Mouse (Mus musculus) ZHBTc4 (cell line): ENCODE measurements at regions not wholly inside any gene's neighbourhood (a gene's known extent, or its start where the extent isn't known, plus 50 kb on each side); places are given as distances from the start of the nearest gene placed in this dataset.

Experiments
- DNase-seq: peaks from one replicate; pipeline ENCODE4 v3.0.0-alpha.2; 2011; ENCODE audit warnings: low read depth, low spot score

DNA sequence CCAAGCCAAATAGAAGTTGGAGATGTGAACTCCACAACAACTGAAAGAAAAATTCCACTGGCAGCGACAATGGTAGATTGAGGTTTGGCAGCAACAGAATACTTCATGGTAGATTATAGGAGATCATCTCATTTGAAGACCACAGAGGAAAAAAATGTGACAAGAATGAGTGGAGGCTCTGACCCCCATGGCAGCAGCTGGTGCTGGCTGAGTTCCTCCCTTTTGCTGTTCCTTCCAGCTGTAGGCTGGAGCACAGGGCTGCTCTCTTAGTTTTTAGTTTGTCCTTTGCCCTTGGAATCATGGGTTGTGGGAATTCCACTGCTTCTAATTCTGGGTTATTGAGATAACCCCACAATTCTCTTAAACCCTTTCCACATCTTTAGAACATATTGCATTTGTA, 248.8 kb downstream of the Pros1 start:
- DNase-seq: no peak

DNA sequence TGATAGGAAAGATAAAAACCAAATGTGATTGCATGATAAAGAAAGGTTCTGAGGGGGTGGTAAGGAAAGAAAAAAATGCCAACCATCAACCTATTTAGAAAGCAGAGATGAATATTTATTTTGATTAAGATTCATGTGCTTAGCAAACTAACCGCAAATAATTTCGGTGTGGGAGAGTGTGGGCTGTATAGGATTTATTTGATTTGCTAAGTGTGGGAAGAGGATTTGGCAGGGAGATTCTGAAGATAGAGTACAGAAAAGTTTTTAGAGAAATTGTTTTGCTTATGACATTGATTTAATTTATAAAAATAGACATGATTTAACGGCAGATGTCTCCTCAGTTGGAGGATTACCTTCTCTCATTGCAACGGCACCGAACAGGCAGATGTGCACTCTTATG, 250.3 kb downstream of the Pros1 start:
- no peak for DNase-seq

DNA sequence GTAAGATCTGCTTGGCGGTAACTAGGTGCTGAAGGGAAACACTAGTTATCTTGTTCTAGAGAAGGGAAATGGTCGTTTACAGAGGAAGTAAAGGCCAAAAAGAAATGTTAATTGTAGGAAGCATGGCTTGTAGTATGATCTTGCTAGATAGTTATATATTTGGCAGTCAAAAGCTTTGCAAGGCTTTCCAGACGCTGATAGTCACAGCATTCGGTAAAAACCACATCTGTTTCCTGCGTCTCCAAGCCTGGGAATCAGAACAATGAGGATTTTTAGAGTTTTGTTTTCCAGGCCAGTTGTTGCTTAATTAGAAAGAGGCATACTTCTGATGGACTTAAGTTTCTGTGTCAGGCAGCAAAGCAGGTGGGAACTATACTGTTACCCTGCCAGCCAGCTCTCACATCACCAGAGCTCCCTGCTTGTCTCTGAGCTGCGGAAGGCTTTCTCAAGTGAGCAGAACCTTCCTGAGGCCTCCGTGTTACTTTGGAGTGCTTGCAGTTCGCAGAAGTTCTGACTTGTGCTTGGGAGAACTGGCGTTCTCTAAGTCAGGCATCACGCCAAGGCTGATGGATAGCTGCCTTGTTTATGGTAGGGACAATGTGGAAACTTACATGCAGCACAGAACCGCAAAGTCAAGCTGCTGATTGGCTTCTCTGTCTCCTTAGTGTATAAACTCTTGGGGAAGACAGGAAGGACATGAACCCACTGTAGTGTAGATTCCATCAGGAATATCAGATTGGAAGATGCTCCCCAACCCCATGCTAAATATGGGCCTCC, 251.0 kb downstream of the Pros1 start:
- DNase-seq: no peak

DNA sequence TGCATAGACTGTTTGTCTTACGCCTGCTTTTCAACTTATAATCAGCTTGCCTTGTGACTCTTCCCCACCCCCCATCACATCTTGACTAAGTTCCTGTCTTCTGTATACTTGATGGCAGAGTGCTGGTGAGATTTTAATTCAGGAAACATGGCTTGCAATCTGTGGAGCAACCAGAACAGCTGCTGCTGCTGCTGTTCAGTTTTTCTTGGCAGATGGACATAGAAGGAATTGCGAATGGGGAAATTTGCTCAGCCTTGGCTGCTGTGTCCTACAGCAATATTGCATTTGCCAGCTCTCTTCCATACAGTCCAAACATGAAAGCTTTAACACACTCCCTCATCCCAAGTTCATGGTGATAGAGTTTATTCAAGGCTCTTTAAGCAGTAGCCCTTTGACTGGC, 262.3 kb downstream of the Pros1 start:
- DNase-seq: no peak

DNA sequence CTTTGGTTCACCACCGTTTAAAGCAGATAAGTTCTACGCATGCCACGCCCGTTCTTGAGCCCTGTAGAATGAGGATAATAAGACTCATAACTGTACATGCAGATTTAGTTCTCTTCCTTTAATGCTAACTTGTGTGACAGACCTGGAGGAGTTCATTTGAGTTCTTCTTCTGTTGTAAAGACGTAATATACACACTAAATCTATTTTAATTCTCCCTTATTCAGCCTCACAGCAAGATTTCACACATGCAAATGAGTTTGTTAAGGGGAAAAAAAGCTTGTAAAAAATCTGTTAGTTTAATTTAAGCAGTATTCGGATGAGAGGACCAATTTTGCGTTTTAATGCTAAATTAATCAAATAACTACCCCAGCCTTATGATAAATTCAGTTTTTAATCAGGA, 264.6 kb downstream of the Pros1 start:
- DNase-seq: no peak

DNA sequence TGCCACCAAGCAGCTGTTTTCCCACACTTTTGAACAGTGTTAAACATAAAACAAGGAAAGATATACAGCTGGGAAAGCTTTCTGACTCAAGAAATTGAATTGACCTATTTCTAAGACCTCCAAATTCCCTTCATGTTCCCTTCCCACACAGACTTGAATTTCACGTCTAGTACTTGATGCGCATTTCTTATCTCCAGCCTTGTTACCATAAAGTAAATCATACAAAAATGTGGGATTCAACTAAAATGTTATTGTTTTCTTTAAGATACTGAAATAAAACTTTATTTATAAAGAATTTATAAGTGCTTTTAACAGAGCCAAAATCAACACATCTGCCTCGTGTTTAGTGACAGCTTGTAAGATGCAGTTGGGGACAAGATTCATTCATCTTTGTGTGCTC, 289.7 kb downstream of the Pros1 start:
- no peak for DNase-seq

DNA sequence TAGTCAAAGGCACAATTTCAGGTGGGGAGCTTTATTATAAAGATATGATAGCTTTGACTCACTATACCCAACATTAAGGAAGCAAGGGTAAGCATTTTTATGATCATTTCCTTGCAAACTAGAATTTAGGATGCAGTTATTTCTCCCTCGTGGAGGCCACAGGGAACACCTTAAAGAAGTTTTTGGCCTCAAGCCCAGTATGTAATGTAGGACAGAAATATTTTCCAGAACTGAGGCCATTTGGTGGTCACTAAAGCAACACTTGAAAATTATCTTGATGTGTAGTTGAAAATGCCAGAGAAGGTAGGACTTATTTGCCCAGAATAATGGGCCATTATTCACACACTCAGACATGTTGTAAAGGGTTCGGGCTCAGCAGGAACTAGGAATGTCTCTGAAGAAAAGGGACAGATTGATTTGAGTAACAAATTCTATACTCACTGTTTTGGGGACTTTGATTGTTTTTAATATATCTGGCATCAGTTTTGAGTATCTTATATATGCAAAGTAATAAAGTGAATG, 301.3 kb downstream of the Pros1 start:
- no peak for DNase-seq

DNA sequence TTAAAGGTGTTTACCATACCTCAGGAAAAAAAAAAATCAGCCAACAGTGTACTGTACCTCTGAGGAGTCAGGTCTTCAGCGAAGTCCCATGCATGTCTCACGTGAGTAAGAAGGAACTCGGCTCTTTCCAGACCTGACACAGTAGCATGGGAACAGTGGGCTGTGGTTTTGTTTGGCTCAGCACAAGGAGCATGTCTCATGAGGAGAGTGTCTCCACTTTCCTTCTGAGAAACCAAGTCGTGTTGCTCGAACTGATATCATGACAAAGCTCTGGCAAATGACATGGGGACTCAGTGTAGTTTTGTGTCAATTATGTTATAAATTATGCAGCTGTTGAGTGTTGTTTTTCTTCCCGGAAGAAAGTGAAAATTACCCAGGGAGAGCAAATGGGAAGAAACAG, 316.0 kb downstream of the Pros1 start:
- DNase-seq: no peak

DNA sequence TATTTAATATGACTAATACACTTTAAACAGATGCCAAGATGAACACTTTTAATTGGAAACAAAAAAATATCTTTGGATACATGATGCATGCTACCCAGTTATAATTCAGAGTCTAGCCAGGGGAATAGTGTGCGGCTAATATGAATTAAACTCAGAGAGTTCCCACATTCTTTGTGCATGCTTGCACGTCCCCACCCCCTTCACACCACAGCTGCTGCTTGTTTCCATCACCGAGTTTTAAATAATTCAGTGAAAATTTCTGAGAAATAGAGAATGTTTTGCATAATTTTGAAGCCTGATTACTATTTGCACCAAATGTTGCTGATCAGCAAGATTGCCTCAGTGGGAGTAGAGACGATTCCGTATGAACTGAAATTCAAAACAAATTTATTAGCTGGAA, 325.1 kb downstream of the Pros1 start:
- no peak for DNase-seq

DNA sequence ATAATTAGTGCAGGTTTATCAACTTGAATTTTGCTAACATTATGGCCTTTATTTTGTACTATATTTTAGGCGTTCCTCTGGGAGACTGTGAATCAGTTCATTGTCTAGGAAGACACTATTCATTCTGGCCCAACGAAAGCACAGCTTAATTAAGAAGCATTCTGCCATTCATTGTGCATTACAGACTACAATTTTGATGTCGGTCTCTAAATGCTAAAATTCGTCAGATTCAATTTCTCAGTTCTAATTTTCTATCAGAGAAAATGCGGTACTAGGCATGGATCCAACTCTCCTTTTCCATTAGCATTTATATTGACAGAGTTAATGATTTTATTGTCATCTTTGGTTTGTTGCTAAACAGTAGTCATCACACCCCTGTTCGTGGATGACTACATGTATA, 337.1 kb downstream of the Pros1 start:
- no peak for DNase-seq

DNA sequence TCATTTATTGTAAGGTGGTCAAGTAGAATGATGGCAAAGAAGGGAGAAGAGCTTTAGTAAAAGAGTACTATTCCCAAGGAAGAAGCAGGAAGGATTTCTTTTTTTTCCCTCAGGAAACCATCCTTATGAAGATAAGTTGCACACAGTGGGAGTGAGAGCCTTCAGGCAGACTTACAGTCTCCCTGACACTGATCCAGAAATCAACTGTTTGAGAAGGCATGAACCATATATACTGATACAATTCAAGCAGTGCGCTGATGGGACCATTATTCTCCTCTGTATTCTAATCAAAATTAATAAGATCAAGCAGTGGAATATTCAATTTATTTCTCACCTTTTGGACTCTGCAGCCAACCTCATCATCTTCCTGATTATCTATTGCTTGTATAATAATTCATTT, 337.5 kb downstream of the Pros1 start:
- DNase-seq: no peak

DNA sequence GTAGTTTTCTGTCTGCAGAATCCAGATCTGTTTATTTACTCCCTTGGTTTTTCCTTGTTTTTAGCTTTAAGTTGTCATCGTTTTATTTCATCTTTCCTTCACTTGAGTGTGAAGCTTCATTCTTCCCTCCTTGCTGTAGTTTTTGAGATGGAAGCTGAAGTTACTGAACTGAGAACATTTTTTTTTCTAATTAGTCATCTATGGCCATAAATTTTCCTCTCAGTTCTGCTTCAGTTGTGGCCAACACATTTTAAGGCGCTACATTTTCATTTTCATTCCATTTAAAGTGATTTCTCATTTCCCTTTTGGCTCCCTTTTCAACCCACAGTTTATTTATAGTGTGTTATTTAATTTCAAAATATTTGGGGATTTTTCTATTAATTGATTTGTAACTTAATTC, 340.5 kb downstream of the Pros1 start:
- DNase-seq: no peak

DNA sequence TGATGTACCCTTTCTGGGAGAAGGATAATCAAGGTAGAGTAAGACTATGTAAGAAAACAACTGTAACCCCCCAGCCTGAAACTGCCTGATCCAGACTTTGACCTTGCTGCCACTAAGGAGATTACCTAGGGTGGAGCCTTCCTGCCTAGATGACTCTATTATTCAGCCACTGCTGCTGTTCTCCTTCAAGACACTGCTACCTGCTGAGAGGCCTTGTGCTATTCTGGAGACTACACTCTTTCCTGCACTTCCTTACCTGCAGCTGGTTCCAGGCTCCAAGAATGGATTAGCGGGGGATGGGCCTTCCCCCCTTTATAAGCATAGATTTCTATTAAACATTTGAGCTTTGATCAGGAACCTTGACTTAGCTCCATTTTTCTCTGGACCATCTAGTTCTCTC, 359.4 kb downstream of the Pros1 start:
- DNase-seq: peak; percentile 48

DNA sequence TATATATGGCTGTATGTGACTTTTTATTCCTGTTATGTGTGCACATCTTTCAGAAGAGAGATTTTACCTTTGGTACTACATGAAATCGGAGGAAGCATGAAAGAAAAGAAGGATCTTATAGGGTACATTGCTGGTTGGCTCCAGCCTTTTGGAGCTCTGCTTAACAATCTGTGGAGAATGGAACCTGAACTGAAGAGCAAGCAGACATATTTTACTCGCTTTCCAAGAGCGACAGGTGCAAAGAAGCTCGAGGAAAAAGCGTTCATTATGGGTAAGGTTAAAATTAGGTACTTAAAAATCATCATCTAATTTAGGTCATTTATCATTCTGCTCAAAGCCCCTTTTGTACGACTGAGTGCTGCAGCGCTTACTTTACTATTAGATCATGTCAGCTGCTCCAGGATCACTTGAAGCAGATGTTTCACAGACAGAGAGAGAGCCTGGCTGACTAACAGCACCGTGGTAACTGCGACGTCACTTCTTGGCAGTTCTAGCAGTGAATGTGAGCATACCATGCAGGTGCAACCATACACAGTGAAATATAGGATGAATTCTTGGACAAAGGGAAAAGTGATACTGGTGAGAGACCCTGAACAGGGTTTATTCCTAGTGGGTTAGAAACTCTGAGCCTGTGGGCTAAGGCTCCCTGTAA, 366.2 kb downstream of the Pros1 start:
- no peak for DNase-seq

DNA sequence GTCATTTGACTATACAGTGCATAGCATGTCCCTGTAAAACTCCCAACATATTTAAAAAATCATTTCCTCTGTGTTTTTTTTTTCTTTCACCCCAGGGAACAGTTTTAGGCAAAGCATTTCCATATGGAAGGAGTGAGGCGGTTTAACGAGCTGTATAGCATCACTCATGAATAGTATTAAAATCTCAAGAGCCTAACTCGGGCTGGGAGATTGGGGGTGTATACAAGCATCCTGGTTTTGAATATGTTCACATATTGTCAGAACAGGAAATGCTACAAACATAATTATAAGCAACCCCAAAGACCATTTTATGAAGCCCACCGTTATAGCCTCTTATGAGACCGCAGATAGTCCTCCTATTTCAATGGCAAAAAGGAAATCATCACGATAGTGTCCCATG, 370.5 kb downstream of the Pros1 start:
- no peak for DNase-seq

DNA sequence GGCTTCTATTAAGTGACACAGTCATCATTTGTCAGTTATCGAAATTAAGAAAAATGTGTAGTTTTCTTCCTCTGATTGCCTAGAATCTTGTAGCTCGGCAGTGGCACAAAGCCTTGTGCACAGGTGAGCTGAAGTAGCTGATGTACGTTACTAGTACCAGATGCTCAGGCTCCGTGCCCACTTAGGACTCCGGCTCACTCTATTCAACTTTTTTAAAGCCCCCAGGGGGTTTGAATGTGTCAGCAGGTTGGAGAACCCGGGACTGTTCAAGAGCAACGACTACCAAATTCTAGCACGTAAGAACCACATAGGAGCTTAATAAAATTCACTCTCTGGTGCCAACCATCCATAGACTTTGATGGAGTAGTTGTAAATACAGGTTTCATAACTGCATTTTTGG, 371.0 kb downstream of the Pros1 start:
- DNase-seq: no peak

DNA sequence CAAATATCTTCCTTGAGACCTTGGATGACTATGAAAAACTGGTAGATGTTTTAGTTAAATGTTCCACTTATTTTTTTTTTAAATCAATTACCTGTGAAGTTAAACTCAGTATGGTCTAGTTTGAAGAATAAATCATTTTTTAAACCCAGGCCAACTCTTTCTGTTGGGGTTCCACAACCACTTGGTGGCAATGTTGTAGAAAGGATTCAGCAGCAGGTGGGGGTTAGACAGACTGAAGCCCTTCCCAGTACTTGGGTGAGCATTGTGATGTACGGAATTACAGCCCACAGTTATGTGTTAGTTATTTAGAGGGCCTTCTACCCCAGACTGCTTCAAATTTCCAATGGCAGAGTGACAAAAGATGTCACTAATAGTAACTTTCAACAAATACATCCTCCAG, 375.0 kb downstream of the Pros1 start:
- no peak for DNase-seq

DNA sequence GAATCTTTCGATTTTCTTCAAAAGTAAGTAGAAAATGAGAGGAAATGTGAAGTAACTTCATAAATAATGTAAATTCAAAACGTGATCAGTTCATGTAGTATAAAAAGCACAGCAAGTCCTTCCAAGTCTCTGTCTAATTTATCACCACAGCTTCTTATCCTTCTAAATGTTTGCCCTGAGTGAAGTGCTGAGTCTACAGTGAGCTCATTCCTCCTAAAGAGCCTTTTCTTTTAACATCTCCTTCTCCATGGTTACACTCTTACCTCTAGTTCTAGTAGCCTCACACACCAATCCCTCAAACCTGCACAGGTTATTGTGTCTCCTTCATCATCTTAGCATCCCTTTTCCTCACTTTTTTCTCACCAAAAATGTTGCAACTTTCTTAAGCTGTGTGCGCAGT, 375.5 kb downstream of the Pros1 start:
- DNase-seq: no peak

DNA sequence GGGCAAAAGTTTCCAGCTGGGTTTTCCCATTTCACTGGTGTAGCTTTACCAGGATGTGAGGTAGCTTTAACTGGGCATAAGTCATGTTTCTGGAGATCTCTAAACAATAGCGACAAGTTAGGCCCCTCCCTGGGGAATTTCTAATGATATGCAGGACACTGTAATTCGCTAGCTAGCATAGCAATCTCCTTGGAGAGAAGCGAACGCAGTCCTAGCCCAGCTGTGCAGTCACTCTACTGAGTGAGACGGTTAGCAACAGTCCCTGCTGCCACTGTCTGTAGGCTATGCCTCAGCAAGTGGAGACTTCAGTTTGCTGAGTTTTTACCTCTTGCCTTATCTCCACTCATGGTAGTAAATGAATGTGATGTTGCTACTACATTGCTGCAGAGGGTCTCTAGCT, 416.1 kb downstream of the Pros1 start:
- no peak for DNase-seq

DNA sequence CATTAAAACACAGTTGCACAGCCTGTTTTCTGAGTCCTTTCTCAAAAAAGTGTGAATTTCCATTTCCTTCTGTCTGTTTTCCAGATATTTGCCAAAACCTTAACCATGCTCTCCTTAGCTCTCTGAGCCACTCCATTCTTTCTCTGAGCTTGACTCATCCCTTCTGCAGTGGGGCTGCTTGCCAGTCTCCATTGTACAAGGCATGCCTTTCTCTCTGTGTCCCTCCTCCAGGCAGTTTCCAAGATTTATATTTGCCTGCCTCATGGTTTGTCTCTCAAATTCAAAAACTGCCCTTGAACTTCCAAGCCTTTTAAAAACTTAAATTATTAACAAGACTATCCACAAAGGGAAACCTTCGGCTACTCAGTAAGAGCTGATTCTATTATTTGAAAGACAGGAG, 423.4 kb downstream of the Pros1 start:
- DNase-seq: no peak

DNA sequence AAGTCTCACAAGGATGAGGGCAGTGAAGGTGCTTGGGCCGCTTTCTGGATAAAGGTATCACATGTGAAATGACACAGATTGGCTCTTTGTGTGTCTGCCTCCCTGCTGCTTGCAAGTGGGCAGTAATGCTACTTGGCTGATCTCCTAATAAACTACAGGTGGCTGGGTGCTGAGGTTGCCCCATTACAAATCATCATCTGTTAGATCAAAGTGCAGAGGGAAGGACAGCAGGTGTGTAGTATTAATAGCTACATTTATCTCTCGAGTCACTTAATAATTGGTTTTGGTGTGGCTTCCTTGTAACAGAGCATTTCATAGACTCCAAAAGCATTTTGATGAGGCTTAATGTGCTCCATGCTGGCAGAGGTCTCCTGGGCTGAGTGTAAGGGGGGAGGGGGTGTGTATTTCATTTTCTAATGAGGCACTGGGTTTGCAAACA, 424.2 kb downstream of the Pros1 start:
- DNase-seq: no peak

DNA sequence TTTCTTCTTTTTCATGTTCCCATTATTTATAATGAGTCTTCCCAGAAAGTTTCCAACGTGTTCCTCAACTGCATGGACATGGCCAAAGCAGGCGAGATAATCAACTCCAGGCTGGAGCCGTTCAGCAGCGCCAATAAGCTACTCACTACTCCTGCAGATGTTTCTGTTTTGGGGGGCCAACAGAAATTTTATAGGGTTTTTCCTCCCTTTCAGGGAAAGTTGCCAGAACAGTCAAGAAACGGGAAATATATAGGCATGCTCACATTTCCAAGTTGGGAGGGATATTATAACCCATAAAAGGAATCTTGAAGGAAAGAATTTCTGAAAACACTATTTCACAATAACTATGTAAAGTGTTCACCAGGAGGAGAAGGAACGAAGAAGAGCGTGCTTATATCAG, 433.5 kb downstream of the Pros1 start:
- no peak for DNase-seq

DNA sequence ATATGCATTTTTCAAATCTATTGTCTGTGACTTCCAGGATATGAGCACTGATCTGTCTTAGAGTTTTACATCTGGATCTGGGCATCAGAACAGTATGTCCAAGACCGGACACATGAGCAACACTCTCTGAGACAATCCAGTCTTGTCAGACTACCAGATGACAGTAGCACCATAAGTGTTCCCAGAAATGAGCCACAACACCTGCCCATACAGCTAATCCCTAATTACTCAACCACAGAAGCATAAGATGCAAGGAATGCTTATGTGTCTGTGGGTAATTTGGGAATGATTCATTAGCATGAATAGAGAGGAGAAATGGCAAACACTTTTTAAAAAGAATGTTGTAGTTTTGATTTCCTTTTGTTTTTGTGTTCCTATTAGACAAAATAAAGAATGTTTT, 457.6 kb downstream of the Pros1 start:
- DNase-seq: no peak
